Mouse (Mus musculus) embryo, embryonic 10.5 days (tissue): ENCODE measurements around the gene Adora3.

Experiments used
- DNase-seq: peaks from one replicate; pipeline ENCODE4 v3.0.0-alpha.2; 2015; ENCODE audit warnings: low spot score

Adora3 gene

DNA sequence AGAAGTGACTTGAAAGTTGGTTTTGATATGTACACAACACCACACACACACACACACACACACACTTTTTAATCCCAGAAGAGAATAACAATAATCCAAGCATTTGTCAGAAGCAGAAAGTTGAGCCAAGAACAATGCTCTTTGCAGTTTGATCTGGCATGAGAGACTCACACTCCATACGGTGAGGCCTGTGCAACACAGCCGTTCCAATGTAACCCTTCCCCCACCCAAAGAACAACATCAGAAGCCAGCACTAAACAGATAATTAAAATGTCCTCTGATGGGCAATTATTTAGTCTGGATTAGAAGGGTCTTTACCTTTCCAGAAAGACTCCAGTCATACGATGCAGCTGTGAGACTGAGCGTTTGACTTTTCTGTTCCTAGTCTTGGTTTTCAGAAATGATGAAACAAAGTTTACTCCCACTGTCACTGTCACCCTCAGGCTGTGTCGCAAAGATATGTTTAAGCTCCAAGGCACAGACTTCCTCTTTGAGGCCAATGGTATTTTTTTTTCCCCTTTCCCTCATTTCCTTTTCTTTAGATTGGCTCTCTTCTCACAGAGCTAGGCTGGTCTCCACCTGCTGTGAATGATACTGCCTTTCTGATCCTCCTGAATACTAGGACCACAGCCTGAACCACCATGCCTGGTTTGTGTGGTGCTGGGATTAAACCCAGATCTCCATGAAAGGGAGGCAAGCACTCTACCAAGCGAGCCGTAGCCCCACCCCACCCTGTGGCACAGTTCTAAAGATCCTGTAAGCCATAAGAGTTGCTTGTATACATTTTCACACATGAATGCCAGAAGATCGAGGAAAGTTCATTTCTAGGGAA is 61.8 kb downstream of the Adora3 start, which contains the start of gene I830077J02Rik:
I830077J02Rik (minus strand) TSS at position 425 of the 832 bp plus-strand sequence.
- no peak for DNase-seq

DNA sequence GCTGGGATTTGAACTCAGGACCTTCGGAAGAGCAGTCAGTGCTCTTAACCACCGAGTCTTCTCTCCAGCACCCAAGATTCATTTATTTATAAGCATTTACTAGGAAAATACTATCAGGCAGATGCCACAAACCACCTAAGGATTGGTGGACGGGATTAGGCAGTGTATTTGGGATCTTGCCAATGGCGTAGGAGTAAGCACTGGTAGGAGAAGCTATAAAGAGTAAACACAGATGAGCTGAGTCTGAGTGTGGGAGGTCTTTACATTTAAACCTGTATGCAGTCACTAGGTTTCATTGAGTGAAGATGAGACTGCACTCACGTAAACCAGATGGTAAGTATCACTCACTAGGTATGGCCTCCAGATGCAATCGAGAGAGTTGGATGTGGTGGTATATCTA is 63.3 kb downstream of the Adora3 start:
- no peak for DNase-seq

DNA sequence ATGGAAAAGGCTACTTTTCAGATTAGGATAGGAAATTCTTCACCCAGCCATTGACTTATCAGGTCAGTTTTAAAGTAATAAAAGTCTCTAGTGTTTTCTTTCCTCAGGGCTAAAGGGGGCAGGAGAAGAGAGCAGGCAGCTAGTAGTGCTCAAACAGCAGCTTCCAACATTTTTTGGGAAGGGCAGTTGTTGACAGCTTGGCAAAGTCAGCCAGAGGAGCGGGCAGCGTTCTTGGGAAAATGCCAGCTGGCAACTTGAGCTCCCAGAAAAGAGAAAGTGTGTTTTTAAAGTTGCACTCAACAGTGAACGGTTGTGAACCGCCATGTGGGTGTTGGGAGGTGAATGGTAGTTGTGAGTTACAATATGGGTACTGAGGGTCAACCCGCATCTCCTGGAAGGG is 64.4 kb downstream of the Adora3 start:
- DNase-seq = no peak

DNA sequence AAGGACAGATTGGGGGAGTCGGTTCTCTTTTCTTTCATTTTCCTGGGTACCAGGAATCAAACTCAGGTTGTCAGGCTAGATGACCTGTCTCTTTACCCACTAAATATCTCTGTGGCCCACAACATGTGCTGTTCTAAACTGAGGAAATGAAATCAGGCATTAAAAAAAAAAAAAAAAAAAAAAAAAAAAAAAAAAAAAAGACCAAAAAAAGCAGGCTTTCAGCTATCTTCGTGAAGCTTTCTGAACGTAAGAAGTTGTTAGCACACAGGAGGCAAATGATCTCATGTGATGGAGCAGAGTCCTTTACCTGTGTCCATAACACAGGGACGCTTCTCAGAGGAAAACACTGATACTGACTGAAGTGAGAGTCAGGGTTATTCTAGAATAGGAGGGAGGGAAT is 65.5 kb downstream of the Adora3 start:
- no peak for DNase-seq

DNA sequence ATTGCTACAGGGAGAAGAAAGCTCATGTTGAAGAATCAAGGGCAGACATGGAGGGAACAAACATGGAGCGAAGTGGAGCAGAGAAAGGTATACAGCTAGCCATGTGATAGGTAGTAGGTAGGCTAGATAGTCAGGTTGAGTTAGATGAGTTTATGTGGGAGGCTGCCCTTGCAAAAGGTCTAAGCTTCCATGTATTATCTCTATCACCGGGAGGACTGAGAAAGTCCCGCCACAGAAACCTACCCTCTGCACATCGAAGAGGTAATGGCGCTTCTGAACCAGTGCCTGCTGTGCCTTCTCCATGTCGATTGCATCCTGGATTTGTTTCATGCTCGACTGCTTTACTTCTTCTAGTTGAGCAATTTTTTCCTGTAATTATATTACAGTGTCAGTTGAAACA is 80.7 kb downstream of the Adora3 start:
- DNase-seq = no peak

DNA sequence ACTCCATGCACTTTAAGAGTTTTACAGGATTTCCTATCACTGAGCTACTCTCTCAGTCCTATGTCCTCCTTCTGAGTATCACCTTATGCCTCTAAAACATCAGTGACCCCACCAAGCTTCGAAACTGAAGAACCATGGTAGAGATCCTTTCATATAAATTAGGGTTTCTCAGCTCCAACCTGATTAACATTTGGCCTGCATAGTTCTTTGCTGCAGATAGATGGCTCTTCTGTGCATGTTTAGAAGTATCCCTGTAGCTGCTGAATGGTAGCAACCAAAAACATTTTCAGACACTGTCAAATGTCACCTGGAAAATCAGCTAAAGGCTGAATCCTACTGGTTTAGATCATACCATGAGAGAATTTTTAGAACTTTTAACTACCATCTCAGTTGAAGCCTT is 86.6 kb downstream of the Adora3 start:
- DNase-seq = no peak

DNA sequence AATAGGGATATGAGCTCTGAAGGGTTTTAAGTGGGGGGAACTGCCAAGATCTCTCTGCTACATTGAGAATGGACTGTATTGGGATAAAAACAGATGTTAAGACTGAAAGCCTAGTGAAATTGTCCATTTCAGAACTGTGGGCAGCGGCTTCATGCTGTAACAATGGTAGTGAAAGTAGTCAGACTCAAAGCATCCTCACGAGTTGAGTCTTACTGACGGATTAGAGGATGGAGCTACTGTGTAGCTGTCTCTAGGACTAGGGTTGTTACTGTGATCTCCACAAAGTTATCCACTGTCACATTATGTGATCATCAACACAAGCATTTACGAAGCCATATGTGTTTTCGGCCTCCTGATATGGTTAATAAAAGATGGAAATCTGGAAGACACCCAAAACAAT is 87.5 kb downstream of the Adora3 start:
- DNase-seq = no peak
